Mouse (Mus musculus): ENCODE data around the gene Dlgap4. TPM values are rescaled to one million over a fixed set of nuclear protein-coding genes. Genes with fewer than 3 reads are reported as not detected.

Gene Dlgap4
- polyA plus RNA-seq, 1 experiment: 40.7 TPM

DNA sequence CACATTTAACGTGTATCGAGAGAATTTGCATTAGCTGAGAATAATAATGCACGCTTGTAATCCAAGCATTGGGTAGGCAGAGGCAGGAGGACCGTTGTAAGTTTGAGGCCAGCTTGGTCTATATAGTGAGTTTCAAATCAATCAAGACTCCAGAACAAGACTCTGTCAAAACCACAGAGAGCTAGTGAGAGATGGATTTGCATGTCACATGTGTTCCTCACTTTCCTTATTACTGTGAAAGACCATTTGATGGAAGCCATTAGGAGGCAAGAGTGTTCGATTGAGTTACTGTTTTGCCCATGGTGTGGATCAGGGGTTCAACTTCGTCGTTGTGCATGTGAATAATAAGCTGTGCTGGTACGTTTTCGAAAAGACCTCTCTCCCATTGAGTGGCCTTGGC, 21.6 kb downstream of the Dlgap4 start:
- no peaks in the 10 kb centered on the region for H3K79me3 ChIP-seq (ENCODE audit: low read depth)
- H3K4me3 ChIP-seq (ENCODE audit: insufficient read depth, poor library complexity, severe bottlenecking): no peak overlapping the region
- H3K36me3 ChIP-seq (ENCODE audit: control insufficient read depth, insufficient read depth): no peaks in the 10 kb centered on the region
- no peaks in the 10 kb centered on the region for H3K79me2 ChIP-seq (ENCODE audit: control insufficient read depth, insufficient read depth)
- TF ChIP-seq CEBPB (IDR thresholded peaks at IDR 0.05; ENCODE audit: low read depth): no peak
- H3ac ChIP-seq (ENCODE audit: control insufficient read depth, insufficient read length, low read depth): no peak overlapping the region
- peaks cover 61% of the 10 kb centered on the region for H3K27me3 ChIP-seq (ENCODE audit: control insufficient read depth, insufficient read depth, insufficient read length)

GRCm38 (mm10) chr2:156641141-156641540, 27.6 kb downstream of the Dlgap4 start:
- Histone ChIP-seq H3K27me3 (ENCODE audit: control insufficient read depth, insufficient read depth, insufficient read length) (peaks cover 79% of the 10 kb centered on the region), H3K79me3 (ENCODE audit: low read depth) (no peaks in the 10 kb centered on the region)

GRCm38 (mm10) chr2:156642931-156643330, 29.4 kb downstream of the Dlgap4 start:
- Histone ChIP-seq H3K79me3 (ENCODE audit: low read depth) (no peaks in the 10 kb centered on the region), H3K79me2 (ENCODE audit: control insufficient read depth, insufficient read depth) (no peaks in the 10 kb centered on the region), H3K36me3 (ENCODE audit: control insufficient read depth, insufficient read depth) (no peaks in the 10 kb centered on the region), H3ac (ENCODE audit: control insufficient read depth, insufficient read length, low read depth) (no peak overlapping the region), H3K27me3 (ENCODE audit: control insufficient read depth, insufficient read depth, insufficient read length) (peaks cover 86% of the 10 kb centered on the region), H3K4me3 (ENCODE audit: insufficient read depth, poor library complexity, severe bottlenecking) (no peak overlapping the region)
- TF ChIP-seq MAX (IDR thresholded peaks at IDR 0.05) (no peak), CTCF (IDR thresholded peaks at IDR 0.05; ENCODE audit: control insufficient read depth, insufficient read depth, insufficient read length) (no peak), MYOD1 (IDR thresholded peaks at IDR 0.05; ENCODE audit: control insufficient read depth, insufficient read length, low read depth) (no peak), USF1 (IDR thresholded peaks at IDR 0.05; ENCODE audit: low read depth) (no peak), MYOG (IDR thresholded peaks at IDR 0.05; ENCODE audit: control insufficient read depth, extremely low read depth, insufficient read length) (no peak), CEBPB (IDR thresholded peaks at IDR 0.05; ENCODE audit: low read depth) (no peak), FOSL1 (IDR thresholded peaks at IDR 0.05; ENCODE audit: insufficient read depth, low read length, poor library complexity, severe bottlenecking) (no peak)

More at GRCm38 (mm10) chr2:156641141-156641540, 27.6 kb downstream of the Dlgap4 start:
- no peak overlapping the region for H3ac ChIP-seq (ENCODE audit: control insufficient read depth, insufficient read length, low read depth)
- H3K4me3 ChIP-seq (ENCODE audit: insufficient read depth, poor library complexity, severe bottlenecking): no peak overlapping the region
- no peak for TF ChIP-seq MAX (IDR thresholded peaks at IDR 0.05)
- no peak for TF ChIP-seq MYOG (IDR thresholded peaks at IDR 0.05; ENCODE audit: control insufficient read depth, extremely low read depth, insufficient read length)
- TF ChIP-seq MYOD1 (IDR thresholded peaks at IDR 0.05; ENCODE audit: control insufficient read depth, insufficient read length, low read depth): no peak
- TF ChIP-seq CEBPB (IDR thresholded peaks at IDR 0.05; ENCODE audit: low read depth): no peak
- TF ChIP-seq CTCF (IDR thresholded peaks at IDR 0.05; ENCODE audit: control insufficient read depth, insufficient read depth, insufficient read length): no peak
- TF ChIP-seq FOSL1 (IDR thresholded peaks at IDR 0.05; ENCODE audit: insufficient read depth, low read length, poor library complexity, severe bottlenecking): no peak
- no peak for TF ChIP-seq USF1 (IDR thresholded peaks at IDR 0.05; ENCODE audit: low read depth)
- H3K36me3 ChIP-seq (ENCODE audit: control insufficient read depth, insufficient read depth): no peaks in the 10 kb centered on the region
- no peaks in the 10 kb centered on the region for H3K79me2 ChIP-seq (ENCODE audit: control insufficient read depth, insufficient read depth)

GRCm38 (mm10) chr2:156643406-156643805, 29.9 kb downstream of the Dlgap4 start:
- Histone ChIP-seq H3K27me3 (ENCODE audit: control insufficient read depth, insufficient read depth, insufficient read length) (peaks cover 91% of the 10 kb centered on the region), H3K4me3 (ENCODE audit: insufficient read depth, poor library complexity, severe bottlenecking) (no peak overlapping the region), H3K79me2 (ENCODE audit: control insufficient read depth, insufficient read depth) (no peaks in the 10 kb centered on the region), H3K79me3 (ENCODE audit: low read depth) (no peaks in the 10 kb centered on the region), H3K36me3 (ENCODE audit: control insufficient read depth, insufficient read depth) (no peaks in the 10 kb centered on the region), H3ac (ENCODE audit: control insufficient read depth, insufficient read length, low read depth) (no peak overlapping the region)
- no peak for TF ChIP-seq MYOG (IDR thresholded peaks at IDR 0.05; ENCODE audit: control insufficient read depth, extremely low read depth, insufficient read length)
- TF ChIP-seq FOSL1 (IDR thresholded peaks at IDR 0.05; ENCODE audit: insufficient read depth, low read length, poor library complexity, severe bottlenecking): no peak
- TF ChIP-seq CEBPB (IDR thresholded peaks at IDR 0.05; ENCODE audit: low read depth): no peak

GRCm38 (mm10) chr2:156645145-156645544, 31.6 kb downstream of the Dlgap4 start:
- TF ChIP-seq MAX (IDR thresholded peaks at IDR 0.05) (no peak), CEBPB (IDR thresholded peaks at IDR 0.05; ENCODE audit: low read depth) (no peak), FOSL1 (IDR thresholded peaks at IDR 0.05; ENCODE audit: insufficient read depth, low read length, poor library complexity, severe bottlenecking) (no peak), USF1 (IDR thresholded peaks at IDR 0.05; ENCODE audit: low read depth) (no peak), CTCF (IDR thresholded peaks at IDR 0.05; ENCODE audit: control insufficient read depth, insufficient read depth, insufficient read length) (no peak), MYOD1 (IDR thresholded peaks at IDR 0.05; ENCODE audit: control insufficient read depth, insufficient read length, low read depth) (no peak), MYOG (IDR thresholded peaks at IDR 0.05; ENCODE audit: control insufficient read depth, extremely low read depth, insufficient read length) (no peak)
- no peaks in the 10 kb centered on the region for H3K79me3 ChIP-seq (ENCODE audit: low read depth)

DNA sequence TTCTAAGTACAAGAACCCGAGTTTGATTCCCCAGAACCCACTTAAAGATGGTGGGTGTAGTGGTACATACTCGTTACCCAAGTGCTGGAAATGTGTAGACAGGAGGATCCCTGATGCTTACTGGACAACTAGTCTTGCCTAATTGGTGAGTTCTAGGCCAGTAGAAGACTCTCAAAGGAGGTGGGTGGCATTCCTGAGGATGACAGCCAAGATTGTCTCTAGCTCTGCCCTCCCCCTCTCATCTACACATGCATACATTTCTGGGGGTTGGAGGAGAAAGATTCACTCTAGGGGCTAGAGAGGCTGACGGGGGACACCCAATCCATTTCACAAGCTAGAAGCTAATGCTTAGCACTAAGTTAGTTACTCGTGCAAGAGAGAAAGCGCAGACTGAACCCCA, 33.4 kb downstream of the Dlgap4 start:
- H3K36me3 ChIP-seq (ENCODE audit: control insufficient read depth, insufficient read depth): no peaks in the 10 kb centered on the region
- H3K79me3 ChIP-seq (ENCODE audit: low read depth): no peaks in the 10 kb centered on the region
- no peaks in the 10 kb centered on the region for H3K79me2 ChIP-seq (ENCODE audit: control insufficient read depth, insufficient read depth)
- H3ac ChIP-seq (ENCODE audit: control insufficient read depth, insufficient read length, low read depth): no peak overlapping the region
- peaks cover 99% of the 10 kb centered on the region for H3K27me3 ChIP-seq (ENCODE audit: control insufficient read depth, insufficient read depth, insufficient read length)
- TF ChIP-seq MYOD1 (IDR thresholded peaks at IDR 0.05; ENCODE audit: control insufficient read depth, insufficient read length, low read depth) (no peak), MAX (IDR thresholded peaks at IDR 0.05) (no peak), USF1 (IDR thresholded peaks at IDR 0.05; ENCODE audit: low read depth) (no peak), CEBPB (IDR thresholded peaks at IDR 0.05; ENCODE audit: low read depth) (no peak), FOSL1 (IDR thresholded peaks at IDR 0.05; ENCODE audit: insufficient read depth, low read length, poor library complexity, severe bottlenecking) (no peak), MYOG (IDR thresholded peaks at IDR 0.05; ENCODE audit: control insufficient read depth, extremely low read depth, insufficient read length) (no peak), CTCF (IDR thresholded peaks at IDR 0.05; ENCODE audit: control insufficient read depth, insufficient read depth, insufficient read length) (no peak)
- H3K4me3 ChIP-seq (ENCODE audit: insufficient read depth, poor library complexity, severe bottlenecking): no peak overlapping the region

More at GRCm38 (mm10) chr2:156645145-156645544, 31.6 kb downstream of the Dlgap4 start:
- Histone ChIP-seq H3K4me3 (ENCODE audit: insufficient read depth, poor library complexity, severe bottlenecking) (no peak overlapping the region), H3K79me2 (ENCODE audit: control insufficient read depth, insufficient read depth) (no peaks in the 10 kb centered on the region), H3K27me3 (ENCODE audit: control insufficient read depth, insufficient read depth, insufficient read length) (peaks cover 93% of the 10 kb centered on the region), H3ac (ENCODE audit: control insufficient read depth, insufficient read length, low read depth) (no peak overlapping the region), H3K36me3 (ENCODE audit: control insufficient read depth, insufficient read depth) (no peaks in the 10 kb centered on the region)
